Mouse (Mus musculus) heart, postnatal 10 days (tissue): ENCODE measurements around the gene Cemip. TPM values are rescaled to one million over a fixed set of nuclear protein-coding genes. Genes with fewer than 3 reads are reported as not detected.
"Not testable (repeated sequence)": the region's sequence is repeated elsewhere in the genome, so short reads cannot be mapped to it uniquely, and the experiment has no call there.

Experiments used
- DNase-seq, 2 experiments: peaks; one replicate each; pipeline ENCODE4 v3.0.0; 2021
- intact Hi-C: fragments of 180-260 bp; cut with DNase I; formaldehyde crosslinking; loops from one replicate; pipeline ENCODE4 v1.15.1; 2025
- total RNA-seq, 2 experiments: library from RNA; stranded (reverse); gene quantifications; 2 replicates each; pipeline ENCODE4 v1.2.3; 2021

Cemip gene
- total RNA-seq, 2 experiments from 2014 or later: 1.5 TPM

- intact Hi-C loops: no loop called here
These were observed 183.8 kb downstream of the Cemip start for GRCm38 (mm10) chr7:83902296-83903145.

GRCm38 (mm10) chr7:83901425-83901824, 184.9 kb downstream of the Cemip start:
- intact Hi-C loops: no loop called here
- no peak for DNase-seq

More at GRCm38 (mm10) chr7:83902296-83903145, 183.8 kb downstream of the Cemip start:
- no peak for DNase-seq

DNA sequence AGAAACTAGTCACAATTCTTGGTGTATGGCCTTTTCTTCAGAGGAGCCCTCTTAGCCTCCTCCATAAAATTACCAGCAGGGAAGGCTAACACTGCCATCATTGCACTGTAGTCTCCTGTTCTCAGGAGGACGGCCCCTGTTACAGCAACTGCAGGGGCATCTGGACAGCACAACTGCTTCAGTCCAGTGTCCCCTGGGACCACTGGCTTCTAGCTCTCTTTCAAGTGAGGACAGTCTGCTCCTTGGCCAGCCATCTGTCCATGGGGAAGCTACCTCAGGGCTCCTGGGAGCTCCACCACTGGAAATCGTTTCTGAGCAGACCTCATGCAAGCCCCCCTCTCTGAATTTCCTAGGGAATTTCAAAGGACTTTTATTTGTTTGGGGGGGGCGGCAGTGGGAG, 185.8 kb downstream of the Cemip start:
- no peak for DNase-seq
- intact Hi-C loops: no loop called here

DNA sequence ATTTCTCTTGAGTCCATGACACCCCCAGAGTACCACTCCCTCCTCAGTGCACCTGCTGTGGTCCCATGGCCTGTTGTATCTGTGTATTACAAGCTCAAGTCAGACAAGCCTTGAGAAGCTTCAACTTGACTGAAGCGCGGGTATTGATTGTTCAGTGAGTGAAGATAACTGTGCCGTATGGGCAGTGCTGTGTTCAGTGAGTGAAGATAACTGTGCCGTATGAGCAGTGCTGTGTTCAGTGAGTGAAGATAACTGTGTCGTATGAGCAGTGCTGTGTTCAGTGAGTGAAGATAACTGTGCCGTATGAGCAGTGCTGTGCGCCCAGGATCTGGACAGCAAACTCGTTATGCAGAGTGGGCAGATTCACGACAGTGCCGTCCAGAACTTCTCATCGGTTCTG, 188.0 kb downstream of the Cemip start:
- intact Hi-C loops: loop anchor here (10.0 kb wide), 1 partner anchor 257 kb away; the partner anchor contains the start of gene Abhd17c
- DNase-seq: no peak

GRCm38 (mm10) chr7:83896077-83896740, 190.1 kb downstream of the Cemip start:
- DNase-seq: no peak
- intact Hi-C loops: loop anchor here (10.0 kb wide), 1 partner anchor 259 kb away; the partner anchor contains the start of gene Abhd17c

GRCm38 (mm10) chr7:83894348-83894747, 192.0 kb downstream of the Cemip start:
- intact Hi-C loops: loop anchor here (10.0 kb wide), 1 partner anchor 260 kb away; the partner anchor contains the start of gene Abhd17c

GRCm38 (mm10) chr7:83892333-83892669, 194.0 kb downstream of the Cemip start:
- intact Hi-C loops: loop anchor here (10.0 kb wide), 1 partner anchor 262 kb away; the partner anchor contains the start of gene Abhd17c
- no peak for DNase-seq

More at GRCm38 (mm10) chr7:83894348-83894747, 192.0 kb downstream of the Cemip start:
- no peak for DNase-seq

DNA sequence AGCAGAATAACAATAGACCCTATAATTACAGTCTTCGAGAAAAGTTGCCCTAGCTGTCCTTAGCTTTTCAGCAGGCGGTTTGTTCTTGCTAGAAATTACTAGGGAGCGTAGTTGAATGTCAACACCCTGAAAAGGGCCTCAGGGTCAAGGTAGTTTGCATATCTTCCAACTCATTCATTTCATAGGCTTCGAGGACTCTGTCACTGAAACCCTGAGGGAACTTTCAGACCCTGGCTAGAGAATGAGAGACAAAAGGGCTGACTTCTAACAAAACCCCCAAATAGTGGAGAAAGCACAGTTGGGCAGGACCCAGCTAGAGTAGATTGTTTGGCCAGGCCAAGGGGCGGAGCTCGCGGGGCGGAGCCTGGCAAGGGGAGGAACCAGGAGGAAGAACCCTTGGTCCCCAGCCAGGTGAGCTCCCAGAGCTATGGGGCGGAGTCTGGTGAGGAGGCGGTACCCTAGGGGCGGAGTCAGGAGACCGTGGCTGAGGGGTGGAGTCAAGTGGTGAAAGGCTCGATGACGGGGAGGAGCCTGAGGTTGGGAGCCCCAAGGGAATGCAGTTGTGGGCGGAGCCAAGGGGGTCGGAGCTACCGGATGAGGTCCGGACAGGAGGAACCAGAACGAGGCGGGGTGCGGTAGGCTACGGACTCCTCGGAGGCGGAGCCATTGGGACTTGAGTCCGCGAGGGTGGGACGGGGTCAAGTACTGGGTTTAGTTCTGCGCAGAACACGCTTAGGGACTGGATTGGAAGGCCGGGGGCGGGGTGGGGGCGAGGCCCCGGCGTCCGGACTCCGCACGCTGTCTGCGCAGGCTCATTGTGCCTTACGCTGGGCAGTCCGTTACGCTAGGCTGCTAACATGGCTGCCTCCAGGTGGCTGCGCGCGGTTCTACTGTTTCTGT, 194.6 kb downstream of the Cemip start:
- peak; percentile 100 for DNase-seq
- intact Hi-C loops: loop anchor here (10.0 kb wide), 1 partner anchor 263 kb away; the partner anchor contains the start of gene Abhd17c

DNA sequence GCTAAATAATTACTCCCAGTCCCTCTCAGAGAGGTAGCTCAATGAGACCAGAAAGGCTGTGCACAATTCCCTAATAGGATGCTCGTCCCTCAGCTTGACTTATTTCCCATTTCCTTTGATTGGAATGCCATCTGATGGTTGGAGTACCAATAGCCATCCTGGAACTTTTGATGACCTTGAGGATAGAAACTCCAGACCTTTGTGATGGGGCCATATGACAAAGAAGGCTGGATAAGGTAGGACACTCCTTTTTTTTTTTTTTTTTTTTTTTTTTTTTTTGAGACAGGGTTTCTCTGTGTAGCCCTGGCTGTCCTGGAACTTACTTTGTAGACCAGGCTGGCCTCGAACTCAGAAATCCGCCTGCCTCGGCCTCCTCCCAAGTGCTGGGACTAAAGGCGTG, 196.4 kb downstream of the Cemip start:
- DNase-seq: not testable (repeated sequence)
- intact Hi-C loops: loop anchor here (2.0 to 10.0 kb wide), 2 partner anchors 265 to 321 kb away; partner anchors contain the start of gene Abhd17c

DNA sequence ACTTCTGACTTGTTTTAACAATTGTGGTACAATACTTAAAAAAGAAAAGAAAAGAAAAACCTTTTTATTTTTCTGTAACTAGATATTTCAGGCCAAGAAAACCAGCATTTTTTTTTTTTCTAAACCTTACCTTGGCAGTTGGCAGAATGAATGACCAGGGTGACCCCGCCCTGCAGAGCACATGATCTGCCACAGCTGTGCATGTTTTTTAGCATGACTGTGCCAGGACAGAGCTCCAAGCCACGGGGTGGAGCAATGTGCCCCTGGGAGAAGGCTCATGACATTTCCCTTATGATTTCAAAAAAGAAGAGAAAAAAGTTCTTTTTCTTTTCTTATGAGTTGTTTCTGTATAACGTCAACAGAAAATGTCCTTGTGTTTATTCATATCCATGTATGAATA, 196.9 kb downstream of the Cemip start:
- intact Hi-C loops: loop anchor here (2.0 kb wide), 1 partner anchor 321 kb away; no protein-coding TSS in a partner anchor
- DNase-seq: peak; percentile 71 to 74

GRCm38 (mm10) chr7:83886366-83887129, 199.8 kb downstream of the Cemip start:
- intact Hi-C loops: loop anchor here (1.0 kb wide), 1 partner anchor 218 kb away; no protein-coding TSS in a partner anchor
- DNase-seq: no peak

DNA sequence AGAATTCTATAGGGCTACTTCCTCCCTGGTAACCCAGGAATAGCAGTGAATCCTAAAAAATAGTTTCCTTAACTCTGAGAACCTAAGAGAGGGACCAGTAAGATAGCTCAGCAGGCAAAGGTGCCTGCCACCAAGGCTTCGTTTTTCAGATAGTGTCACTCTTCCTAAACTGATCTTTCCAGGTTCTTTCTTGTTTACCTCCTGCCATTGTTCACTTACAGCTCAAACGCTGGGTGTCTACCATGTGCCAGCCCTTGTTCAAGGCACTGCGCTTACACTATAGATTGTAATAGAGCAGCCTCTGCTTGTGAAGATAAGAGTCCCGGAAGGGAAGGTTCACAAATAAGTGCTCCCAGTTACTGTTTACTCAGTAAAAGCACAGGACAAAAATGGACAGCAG, 200.5 kb downstream of the Cemip start:
- DNase-seq: no peak
- intact Hi-C loops: loop anchor here (1.0 kb wide), 1 partner anchor 218 kb away; no protein-coding TSS in a partner anchor

DNA sequence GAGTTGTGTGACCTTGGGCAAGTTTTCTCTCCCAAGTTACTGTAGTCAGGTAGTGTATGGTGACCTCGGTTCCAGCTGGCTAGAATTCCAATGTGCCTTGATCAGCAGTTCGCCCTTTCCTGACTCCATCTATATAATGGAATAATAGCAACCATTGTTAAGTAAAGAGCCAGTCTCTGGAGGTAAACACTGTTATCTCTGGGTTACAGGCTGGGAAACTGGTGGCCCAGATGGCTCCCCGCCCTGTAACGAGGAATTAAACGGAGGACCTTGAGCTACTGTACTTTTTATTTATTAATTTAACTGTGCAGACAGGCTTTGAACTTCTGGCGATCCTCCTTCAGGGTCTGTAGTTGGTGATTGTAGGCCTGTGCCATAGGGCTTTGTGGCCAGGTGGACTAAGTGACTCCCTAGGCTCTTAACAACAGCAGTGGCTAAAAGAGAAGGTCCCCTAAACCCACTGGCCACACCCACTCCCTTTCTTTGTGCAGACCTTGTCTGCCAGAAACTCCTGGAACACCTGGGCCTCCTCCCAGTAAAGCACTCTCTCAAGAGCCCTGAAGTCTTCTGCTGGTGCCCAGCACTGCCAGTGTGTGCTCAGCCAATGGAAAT, 201.3 kb downstream of the Cemip start:
- intact Hi-C loops: loop anchor here (1.0 to 5.0 kb wide), 2 partner anchors 75 to 228 kb away; no protein-coding TSS in a partner anchor
- DNase-seq: peak; percentile 25 to 40

- intact Hi-C loops: loop anchor here (1.0 to 5.0 kb wide), 2 partner anchors 74 to 227 kb away; no protein-coding TSS in a partner anchor
- peak; percentile 91 to 93 for DNase-seq
These were observed 202.2 kb downstream of the Cemip start, which contains the start of the genes Tlnrd1 and Mesd for GRCm38 (mm10) chr7:83884021-83884658. Gene Tlnrd1, minus strand, starts transcription at chr7:83884305. Gene Mesd, plus strand, starts transcription at chr7:83884466.

DNA sequence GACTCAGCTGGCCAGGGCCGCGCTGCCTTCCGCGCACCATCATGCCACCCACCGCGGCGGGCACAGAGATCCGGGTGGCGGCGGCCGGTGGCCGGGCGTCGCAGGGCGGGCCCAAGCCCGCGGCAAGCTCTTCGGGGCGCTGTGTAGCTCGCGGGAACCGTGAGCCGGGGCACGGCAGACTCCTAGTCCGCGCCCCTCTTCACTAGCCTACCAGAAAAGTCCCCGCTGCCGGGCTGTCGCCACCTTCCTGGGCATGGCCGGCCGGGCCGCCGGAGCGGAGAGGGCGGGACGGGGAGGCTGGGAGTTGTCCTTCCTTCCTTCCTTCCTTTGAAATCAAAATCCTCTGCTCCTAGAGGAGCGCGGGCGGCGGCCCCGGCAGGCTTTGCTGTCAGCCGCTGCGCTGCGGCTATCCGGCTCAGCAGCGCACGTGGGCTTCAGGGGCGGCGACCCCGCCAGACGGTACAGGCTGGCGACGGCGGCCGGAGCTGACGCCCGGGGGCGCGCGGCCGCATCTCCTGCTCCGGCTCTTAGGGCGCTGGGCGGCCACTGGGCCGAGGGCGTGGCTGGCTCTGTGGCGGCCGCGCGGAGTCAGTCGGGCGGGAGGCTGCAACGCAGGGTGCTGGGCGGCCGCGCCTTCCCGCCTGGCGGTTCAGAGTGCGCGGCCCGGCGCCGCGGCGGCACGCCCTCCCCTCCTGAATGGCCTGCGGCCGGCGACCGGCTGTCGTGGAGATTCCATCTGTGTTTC, 202.9 kb downstream of the Cemip start:
- DNase-seq: peak; percentile 78 to 79
- intact Hi-C loops: loop anchor here (1.0 to 5.0 kb wide), 2 partner anchors 73 to 226 kb away; no protein-coding TSS in a partner anchor
